Mouse (Mus musculus): Measurements from ENCODE around the gene Mgat3.

DNA sequence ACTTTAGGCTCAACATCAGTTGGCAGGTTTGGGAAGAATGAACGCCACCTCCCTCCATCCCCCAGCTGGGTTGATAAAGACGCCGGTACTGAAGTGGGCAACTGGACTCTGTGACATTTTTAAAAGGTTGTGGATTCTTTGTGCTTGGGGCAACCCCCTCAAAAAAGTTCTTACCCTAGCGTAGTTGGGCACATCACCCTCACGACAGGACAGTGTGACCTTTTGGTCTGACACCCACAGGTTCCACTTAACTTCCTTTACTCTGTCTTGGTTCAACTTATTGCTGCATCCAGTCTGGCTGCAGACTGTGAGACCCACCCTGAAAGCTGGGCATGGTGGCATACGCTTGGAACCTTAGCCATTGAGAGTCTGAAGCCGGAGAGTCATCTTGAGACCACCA is 50.2 kb downstream of the Mgat3 start:
- no peak for TF ChIP-seq POLR2A (IDR thresholded peaks at IDR 0.05; ENCODE audit: borderline replicate concordance, extremely low read depth, insufficient read depth, insufficient read length, poor library complexity, severe bottlenecking)
- TF ChIP-seq CTCF (IDR thresholded peaks at IDR 0.05; ENCODE audit: borderline replicate concordance, extremely low read depth, insufficient read depth, insufficient read length): no peak
